Mouse (Mus musculus) kidney, adult 8-10 months (tissue): ENCODE results near the gene Recql5.
A peak's percentile ranks its signal among the peaks of the same experiment; 100 is the strongest.

Experiments used
- DNase-seq, 2 experiments: peaks; one replicate each; pipeline ENCODE4 v3.0.0; 2022

Recql5 gene

GRCm38 (mm10) chr11:115899486-115900266 is 33.6 kb downstream of the Recql5 start, which contains the start of gene Smim5:
Gene Smim5, plus strand, starts transcription at chr11:115899966.
- DNase-seq, result peak; percentile 83 to 91

- DNase-seq, result peak in 1 of 2 experiments; percentile 47
Observed at GRCm38 (mm10) chr11:115898886-115899285, 34.4 kb downstream of the Recql5 start.

- DNase-seq, result no peak
Observed at GRCm38 (mm10) chr11:115898446-115898845, 34.8 kb downstream of the Recql5 start.

DNA sequence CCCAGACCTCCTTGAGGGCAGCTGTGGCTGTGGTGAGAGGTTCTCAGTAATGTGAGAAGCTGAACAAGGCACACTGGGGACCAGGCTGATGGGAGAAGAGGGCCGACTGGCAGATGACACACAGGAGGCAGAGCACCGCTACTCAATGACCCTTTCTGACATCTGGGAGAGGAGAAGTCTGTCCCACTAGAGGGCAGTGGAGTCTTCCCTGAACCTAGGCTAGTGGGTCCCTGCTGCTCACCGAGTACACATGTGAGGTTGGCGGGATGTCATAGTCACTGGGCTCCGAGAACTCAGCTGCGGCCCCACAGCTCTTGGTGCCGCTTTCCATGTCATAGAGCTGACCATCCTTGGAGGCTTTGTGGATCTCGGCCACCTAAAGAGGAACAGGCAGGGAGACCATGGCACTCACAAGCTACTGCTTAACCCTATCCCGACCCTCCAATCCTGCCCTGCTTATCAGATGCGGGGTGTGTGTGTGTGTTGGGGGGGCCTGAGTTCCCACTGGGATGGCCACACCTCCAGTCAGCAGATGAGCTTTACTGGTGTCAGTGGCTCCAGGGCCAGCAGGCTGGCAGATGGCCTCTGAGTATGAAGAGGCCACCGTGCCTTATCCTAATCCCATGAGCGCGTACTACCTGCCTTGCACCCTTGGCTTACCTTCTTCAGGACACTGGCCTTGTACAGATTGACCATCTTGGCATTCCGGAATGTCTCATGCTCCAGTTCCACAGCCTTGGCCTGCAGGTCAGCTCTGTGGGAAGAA is 38.3 kb downstream of the Recql5 start:
- DNase-seq, result peak in 1 of 2 experiments; percentile 49

DNA sequence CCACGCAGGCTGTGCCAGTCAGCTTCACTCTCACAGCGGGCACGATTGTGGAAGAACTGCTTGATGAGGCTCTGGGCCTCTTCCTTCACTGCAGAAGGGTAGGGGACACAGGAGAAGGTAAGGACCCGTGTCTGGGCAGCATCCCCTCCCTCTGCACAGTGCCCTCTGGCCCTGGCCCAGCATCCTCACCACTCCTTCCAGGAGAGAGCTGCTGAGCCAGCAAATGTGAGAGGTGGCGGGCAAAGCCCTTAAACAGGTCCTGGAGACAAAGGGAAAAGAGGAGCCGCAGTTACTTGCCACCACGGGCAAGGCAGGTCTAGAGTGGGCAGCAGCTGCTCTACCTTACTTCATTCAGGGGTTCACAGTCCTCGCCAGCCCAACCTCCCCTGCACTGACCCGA is 40.2 kb downstream of the Recql5 start:
- peak in 1 of 2 experiments; percentile 46 for DNase-seq

- DNase-seq, result no peak
Observed at GRCm38 (mm10) chr11:115892213-115892612, 41.1 kb downstream of the Recql5 start.

GRCm38 (mm10) chr11:115889159-115889558 is 44.1 kb downstream of the Recql5 start:
- no peak for DNase-seq

DNA sequence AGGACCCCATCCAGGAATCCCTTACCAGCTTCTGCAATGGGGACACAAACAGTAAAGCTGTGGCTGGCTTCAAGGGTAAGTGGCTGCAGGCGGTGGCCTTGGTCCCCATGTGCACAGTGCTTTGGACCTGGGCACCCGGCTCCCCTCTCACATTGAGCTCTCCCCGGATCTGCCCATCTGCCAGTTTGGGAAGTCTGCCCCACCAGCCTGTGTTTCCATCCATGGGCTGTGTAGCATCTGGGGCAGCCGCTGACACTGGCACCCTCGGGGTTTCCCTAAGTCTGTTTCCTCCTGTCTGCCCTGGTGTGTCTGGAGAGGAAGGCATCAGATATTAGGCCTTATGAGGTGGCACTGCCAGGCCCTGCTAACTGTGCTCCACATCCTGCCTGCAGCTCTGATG is 45.3 kb downstream of the Recql5 start:
- no peak for DNase-seq

DNA sequence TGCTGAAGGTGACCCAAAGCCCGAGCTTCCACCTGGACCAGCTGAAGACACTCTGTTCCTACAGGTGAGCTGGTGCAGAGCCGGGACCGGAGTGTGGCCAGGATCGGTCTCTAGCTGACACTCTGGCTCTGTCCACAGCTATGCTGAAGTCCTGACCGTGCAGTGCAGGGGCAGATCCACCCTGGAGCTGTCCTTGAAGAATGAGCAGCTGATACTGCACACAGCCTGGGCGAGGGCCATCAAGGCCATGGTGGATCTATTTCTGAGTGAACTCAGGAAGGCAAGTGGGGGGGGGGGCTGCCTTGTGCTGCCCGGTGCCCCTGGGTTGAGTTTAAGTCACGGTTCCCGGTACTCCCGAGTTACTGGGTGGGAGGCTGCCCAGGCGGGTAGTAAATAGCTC is 46.8 kb downstream of the Recql5 start:
- DNase-seq, result no peak

DNA sequence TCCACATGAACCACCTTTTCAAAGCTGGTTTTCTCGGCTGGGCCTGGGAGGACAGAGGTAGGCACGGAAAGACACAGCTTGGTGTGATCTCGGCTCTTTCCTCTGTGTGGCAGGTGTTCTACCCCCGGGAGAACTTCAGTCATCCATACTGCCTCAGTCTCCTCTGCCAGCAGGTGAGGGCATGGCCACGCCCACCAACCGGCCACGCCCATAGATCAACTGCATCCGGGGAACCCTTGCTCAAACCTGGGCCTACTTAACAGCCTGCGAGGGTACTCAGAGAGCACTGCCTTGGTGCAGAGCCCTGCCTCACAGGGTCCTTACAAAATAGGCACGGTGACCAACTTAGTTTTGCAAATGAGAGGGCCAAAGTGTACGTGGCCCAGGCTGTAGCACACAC is 48.0 kb downstream of the Recql5 start:
- no peak for DNase-seq

- DNase-seq, result peak in 1 of 2 experiments; percentile 66
Observed at GRCm38 (mm10) chr11:115884361-115884760, 48.9 kb downstream of the Recql5 start.

GRCm38 (mm10) chr11:115883251-115883650 is 50.0 kb downstream of the Recql5 start:
- no peak for DNase-seq

DNA sequence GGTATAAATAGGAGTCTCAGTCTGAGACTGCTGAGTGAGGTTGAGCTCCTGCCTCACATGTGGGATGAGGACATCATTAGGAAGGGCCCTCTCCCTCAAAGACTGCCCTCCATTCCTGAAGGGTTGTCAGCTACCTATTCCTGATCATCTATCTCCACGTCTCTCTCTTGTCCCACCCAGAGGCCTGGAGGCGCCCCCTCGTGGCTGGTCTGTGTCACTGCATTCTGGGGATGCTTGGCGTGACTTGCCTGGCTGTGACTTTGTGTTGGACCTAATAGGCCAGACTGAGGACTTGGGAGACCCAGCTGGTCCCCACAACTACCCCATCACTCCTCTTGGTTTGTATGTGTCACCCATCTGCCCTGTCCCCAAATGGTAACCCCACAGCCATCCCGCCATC is 52.3 kb downstream of the Recql5 start:
- no peak for DNase-seq

- peak; percentile 46 to 60 for DNase-seq
Observed at GRCm38 (mm10) chr11:115878071-115878470, 55.2 kb downstream of the Recql5 start.

DNA sequence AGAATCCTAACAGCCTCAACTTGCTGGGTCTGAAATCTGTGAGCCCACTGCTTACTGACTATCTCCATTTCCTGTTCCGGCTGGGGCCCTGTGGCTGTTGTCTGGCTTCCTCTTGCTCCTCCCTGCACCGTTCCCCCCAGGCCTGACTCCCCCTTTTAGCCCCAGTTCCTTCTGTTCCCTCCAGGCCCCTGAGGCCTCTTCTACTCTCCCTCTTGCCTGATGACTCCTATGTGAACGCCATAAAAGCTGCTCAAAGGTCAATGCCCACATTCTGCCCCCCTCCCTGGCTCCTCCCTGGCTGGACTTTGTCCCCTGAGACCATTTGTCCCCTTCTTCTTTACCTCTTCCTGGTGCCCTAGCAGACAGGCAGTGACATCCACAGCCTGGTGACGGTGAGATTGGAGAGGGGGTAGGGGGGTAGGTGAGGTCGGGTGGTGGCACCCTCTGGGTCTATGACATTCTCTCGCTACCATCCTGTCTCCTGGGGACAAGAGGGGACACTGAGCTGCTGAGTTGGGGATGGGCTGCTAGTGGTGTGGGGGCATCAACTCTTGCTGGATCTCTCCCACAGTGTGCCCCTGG is 56.0 kb downstream of the Recql5 start:
- peak; percentile 85 to 88 for DNase-seq

DNA sequence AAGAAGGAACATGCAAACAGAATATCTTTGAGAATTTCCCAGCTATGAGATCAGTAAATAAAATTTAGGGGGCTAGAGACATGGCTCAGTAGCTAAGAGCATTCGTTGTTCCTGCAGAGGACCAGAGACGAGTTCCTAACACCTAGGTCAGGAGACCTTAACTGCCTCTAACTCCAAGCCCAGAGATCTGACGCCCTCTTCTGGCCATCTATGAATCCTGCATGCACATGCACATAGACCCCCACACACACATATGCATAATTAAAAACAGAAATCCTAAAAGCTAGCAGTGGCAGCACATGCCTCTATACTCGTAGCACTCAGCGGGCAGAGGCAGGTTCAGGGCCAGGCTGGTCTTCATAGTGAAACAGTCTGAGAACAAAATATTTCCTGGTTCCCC is 56.8 kb downstream of the Recql5 start:
- no peak for DNase-seq

- DNase-seq, result no peak
Observed at GRCm38 (mm10) chr11:115875935-115876334, 57.3 kb downstream of the Recql5 start.

- DNase-seq, result no peak
Observed at GRCm38 (mm10) chr11:115872437-115872836, 60.8 kb downstream of the Recql5 start.

- DNase-seq, result no peak
Observed at GRCm38 (mm10) chr11:115869393-115869792, 63.9 kb downstream of the Recql5 start.

- DNase-seq, result no peak
Observed at GRCm38 (mm10) chr11:115863895-115864294, 69.4 kb downstream of the Recql5 start.

GRCm38 (mm10) chr11:115859143-115859945 is 73.9 kb downstream of the Recql5 start:
- peak; percentile 83 to 87 for DNase-seq

- no peak for DNase-seq
Observed at GRCm38 (mm10) chr11:115858354-115858753, 74.9 kb downstream of the Recql5 start, which contains the start of gene Myo15b. Gene Myo15b, plus strand, starts transcription at chr11:115858406.

GRCm38 (mm10) chr11:115857936-115858335 is 75.3 kb downstream of the Recql5 start:
- DNase-seq, result peak in 1 of 2 experiments; percentile 49
